Mouse (Mus musculus) gastrocnemius, adult 2 months (tissue): ENCODE data around the gene Exoc4. TPM values are rescaled to one million over a fixed set of nuclear protein-coding genes. Genes with fewer than 3 reads are reported as not detected.

ENCODE experiments used
- DNase-seq: peaks from one replicate; pipeline ENCODE4 v3.0.0; 2022
- H3K27ac ChIP-seq: fragments of 200-600 bp; 2 replicates; pipeline ENCODE4 v1.8.1; 2022; ENCODE audit warnings: mild to moderate bottlenecking
- H3K4me3 ChIP-seq: fragments of 200-600 bp; 2 replicates; pipeline ENCODE4 v1.8.1; 2022; ENCODE audit warnings: mild to moderate bottlenecking, moderate library complexity
- CTCF ChIP-seq: fragments of 200-600 bp; IDR thresholded peaks from 2 replicates; pipeline ENCODE4 v1.8.1; 2022; ENCODE audit warnings: antibody characterized with exemption, mild to moderate bottlenecking, moderate library complexity
- intact Hi-C: fragments of 180-260 bp; cut with DNase I; formaldehyde crosslinking; loops from one replicate; pipeline ENCODE4 v1.15.1; 2025
- total RNA-seq, 2 experiments: library from RNA; stranded (reverse); gene quantifications; 2 replicates each; pipeline ENCODE4 v1.2.3; 2021

The Exoc4 gene
- total RNA-seq, 2 experiments from 2014 or later: 43.6 to 51.4 TPM

GRCm38 (mm10) chr6:33515391-33515790, 266.5 kb downstream of the Exoc4 start:
- H3K27ac ChIP-seq: peak overlapping the region; percentile 0; the same call in 1 of the 2 replicates
- intact Hi-C loops: no loop called here
- no peak overlapping the region for H3K4me3 ChIP-seq
- no peak for DNase-seq
- TF ChIP-seq CTCF: no peak

DNA sequence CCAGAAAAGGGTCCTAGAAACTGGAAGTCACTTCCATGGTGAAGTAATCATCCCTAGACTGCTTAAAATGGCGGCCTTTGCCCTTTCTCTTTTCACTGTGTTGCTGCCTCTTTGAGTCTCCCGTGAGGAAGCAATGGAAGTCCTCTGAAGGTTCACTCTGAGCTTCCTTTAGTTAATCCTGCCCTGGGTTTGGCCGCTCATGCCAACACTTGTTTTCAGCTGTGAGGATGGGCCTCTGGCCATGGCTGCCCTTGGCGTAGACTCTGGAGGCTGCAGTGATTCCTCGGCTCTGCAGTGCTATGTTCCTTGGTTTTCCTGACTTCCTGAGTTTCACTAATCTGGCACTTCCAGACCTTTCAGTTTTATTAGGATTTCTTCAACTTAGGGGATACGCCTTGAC, 267.9 kb downstream of the Exoc4 start:
- peak; percentile 36 for DNase-seq
- intact Hi-C loops: no loop called here
- Histone ChIP-seq H3K4me3 (no peak overlapping the region), H3K27ac (peak overlapping the region; percentile 21; the same call in 1 of the 2 replicates)
- no peak for TF ChIP-seq CTCF

- Histone ChIP-seq H3K4me3 (no peak overlapping the region), H3K27ac (no peak overlapping the region)
- no peak for DNase-seq
- intact Hi-C loops: no loop called here
- no peak for TF ChIP-seq CTCF
Observed at GRCm38 (mm10) chr6:33517890-33518410, 269.1 kb downstream of the Exoc4 start.

DNA sequence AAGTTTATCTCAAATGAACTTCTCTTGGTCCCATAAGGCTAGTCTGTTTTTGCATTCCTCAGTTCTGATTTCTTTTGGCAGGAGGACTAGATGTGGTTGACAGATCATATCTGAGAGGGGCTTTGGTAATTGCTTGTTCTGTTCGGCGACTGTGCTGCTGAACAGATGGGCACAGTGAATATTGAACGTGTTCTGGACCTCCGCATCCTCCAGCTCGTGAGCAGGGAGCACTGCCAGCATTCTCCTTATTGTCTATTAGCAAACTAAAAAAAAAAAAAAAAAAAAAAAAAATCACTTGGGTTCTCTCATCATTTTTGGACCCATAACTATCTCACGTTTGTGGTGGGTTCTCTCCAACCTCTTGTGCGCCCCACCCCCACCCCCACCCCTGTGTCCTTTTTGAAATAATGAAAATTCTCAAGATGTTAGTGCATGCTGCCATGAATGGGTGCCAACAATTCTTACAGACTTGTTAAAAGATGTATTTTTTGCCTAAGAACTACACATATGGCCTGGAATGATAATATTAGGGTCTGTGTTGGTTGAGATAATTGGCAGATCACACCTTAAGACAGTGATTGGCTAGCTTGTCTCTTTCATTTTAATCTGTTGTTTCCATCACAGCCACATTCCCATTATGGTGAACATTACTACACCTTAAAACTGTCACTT, 276.9 kb downstream of the Exoc4 start:
- Histone ChIP-seq H3K27ac (no peak overlapping the region), H3K4me3 (no peak overlapping the region)
- no peak for TF ChIP-seq CTCF
- no peak for DNase-seq
- intact Hi-C loops: no loop called here

DNA sequence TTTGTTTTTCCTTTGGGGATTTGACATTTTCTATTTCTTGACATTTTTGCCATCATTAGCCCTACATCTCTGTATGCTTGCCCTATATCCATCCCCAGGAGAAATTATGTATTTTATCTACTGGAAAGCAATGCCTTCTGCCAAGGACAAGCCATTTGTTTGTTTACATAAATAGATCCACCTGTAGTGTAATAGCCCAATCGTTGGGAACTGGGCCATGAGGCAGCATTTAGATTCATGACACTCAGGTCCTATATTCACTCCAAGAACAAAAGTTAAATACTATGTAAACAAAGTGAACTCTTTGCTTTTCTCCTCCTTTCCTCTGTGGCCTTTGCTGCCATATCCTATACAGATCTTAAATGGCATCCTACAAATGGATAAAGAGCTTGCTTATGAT, 291.5 kb downstream of the Exoc4 start:
- H3K4me3 ChIP-seq: no peak overlapping the region
- TF ChIP-seq CTCF: no peak
- no peak for DNase-seq
- H3K27ac ChIP-seq: no peak overlapping the region
- intact Hi-C loops: no loop called here

DNA sequence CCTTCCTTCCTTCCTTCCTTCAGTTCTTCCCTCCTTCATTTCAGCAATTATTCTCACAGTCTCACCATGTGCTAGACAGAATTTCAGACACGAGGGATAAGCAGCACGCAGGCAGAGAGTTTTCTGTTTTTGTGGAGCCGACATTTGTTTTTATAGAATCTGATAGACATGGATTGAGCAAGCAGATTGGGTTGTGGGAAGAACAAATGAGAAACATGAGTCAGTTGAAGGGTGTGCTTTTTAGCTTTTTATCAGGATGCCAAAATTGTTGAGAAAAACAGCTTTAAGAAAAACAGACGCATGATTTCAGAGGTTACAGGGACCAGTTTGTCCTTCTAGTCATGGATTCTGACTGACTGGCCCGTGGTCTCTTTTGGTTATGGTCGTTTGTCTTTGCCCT, 293.8 kb downstream of the Exoc4 start:
- TF ChIP-seq CTCF: no peak
- Histone ChIP-seq H3K27ac (no peak overlapping the region), H3K4me3 (no peak overlapping the region)
- intact Hi-C loops: no loop called here
- no peak for DNase-seq

DNA sequence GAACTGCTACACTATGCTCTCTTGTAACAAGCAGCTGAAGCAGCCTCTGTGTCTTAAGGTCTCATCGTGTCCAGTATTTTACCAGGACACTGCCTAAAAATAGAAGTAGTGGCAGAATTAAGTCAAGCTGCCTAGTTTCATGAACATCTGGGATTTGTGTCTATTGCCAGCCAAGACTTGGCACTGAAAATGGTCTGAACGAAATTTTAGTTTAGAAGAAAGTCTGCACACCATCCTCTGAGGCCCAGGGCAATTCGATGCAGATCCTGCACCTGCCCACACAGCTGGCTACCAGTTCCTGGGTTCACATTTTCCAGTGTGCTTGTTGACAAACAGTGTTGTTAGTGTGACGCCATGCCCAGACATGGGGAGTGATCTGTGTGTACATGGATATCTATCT, 303.0 kb downstream of the Exoc4 start:
- Histone ChIP-seq H3K27ac (peak overlapping the region; percentile 16; the same call in 1 of the 2 replicates), H3K4me3 (no peak overlapping the region)
- TF ChIP-seq CTCF: no peak
- intact Hi-C loops: no loop called here
- peak; percentile 30 for DNase-seq

DNA sequence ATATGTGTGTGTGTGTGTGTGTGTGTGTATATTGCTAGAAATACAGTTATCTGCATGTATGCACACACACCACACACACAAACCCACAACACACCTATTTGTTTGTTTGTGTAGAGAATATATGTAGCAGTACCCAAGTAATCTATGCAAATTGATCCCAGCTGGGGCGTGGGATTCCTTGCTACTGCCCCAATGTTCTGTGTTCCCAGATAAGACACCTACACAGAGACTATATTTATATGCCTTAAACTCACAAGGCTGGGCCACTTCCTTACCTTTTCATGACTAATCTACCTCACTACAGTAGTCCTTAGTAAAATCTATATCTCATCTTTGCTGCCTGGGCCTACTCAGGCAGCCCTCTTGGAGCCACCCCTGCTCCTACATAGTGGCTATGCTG, 312.0 kb downstream of the Exoc4 start:
- H3K27ac ChIP-seq: no peak overlapping the region
- intact Hi-C loops: no loop called here
- TF ChIP-seq CTCF: no peak
- DNase-seq: no peak
- H3K4me3 ChIP-seq: no peak overlapping the region

GRCm38 (mm10) chr6:33561911-33562310, 313.0 kb downstream of the Exoc4 start:
- no peak for DNase-seq
- no peak overlapping the region for H3K27ac ChIP-seq
- H3K4me3 ChIP-seq: no peak overlapping the region
- intact Hi-C loops: no loop called here
- TF ChIP-seq CTCF: no peak

DNA sequence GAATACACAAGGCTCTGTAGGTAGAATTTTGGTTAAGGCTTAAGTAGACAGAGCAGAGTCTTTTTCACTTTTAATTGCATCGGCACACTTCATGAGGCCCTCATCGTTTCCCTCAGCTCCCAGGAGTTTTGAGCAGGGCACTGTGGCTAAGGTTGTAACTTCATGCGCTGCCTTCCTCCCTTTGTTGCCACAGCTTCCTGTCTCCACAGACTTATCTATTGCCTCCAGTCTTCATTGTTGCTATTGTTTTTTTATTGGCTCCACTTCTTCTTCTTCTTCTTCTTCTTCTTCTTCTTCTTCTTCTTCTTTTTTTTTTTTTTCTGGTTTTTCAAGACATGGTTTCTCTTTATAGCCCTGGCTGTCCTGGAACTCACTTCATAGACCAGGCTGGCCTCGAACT, 327.1 kb downstream of the Exoc4 start:
- Histone ChIP-seq H3K4me3 (no peak overlapping the region), H3K27ac (no peak overlapping the region)
- DNase-seq: no peak
- intact Hi-C loops: no loop called here
- no peak for TF ChIP-seq CTCF

DNA sequence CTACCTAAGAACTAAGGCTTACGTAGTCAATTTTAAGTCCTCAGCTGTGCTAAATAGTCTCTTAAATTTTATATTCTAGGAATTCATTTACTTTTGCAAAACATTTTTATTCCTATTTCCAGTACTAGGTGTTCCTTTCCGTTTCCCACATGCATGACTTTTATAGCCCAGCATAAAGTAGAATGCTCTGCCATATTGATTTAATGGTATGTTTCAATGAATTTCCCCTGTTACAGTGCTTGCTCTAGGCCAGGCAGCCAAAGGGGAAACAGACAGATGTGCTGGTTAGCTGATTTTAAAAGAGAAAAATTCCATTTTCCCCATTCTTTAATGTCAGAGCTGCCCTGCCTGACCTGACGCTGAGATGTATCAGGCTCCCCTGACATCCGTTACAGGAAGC, 359.6 kb downstream of the Exoc4 start:
- TF ChIP-seq CTCF: no peak
- Histone ChIP-seq H3K4me3 (no peak overlapping the region), H3K27ac (no peak overlapping the region)
- DNase-seq: no peak
- intact Hi-C loops: no loop called here

DNA sequence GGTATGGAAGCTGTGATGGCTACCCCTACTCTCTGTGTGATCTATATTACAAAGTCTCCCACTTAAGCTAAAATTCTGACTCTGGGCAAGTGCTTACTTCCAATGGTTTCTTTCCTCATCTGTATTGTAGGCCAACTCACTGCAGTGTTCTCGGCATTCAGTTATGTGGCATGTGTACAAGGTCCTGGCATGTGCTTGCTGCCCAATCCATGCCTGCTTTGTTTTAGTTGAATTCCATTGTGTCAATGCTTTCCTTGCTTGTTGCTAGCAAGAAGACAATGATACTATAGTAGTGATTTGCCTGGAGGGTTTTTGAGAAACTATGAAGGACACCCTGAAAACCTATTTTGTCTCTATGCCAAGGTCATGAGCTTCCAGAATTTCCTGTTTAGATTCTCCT, 365.1 kb downstream of the Exoc4 start:
- TF ChIP-seq CTCF: no peak
- H3K4me3 ChIP-seq: no peak overlapping the region
- intact Hi-C loops: no loop called here
- H3K27ac ChIP-seq: no peak overlapping the region
- no peak for DNase-seq

- no peak for TF ChIP-seq CTCF
- intact Hi-C loops: no loop called here
- no peak overlapping the region for H3K4me3 ChIP-seq
- no peak overlapping the region for H3K27ac ChIP-seq
- DNase-seq: no peak
Observed at GRCm38 (mm10) chr6:33618590-33618989, 369.7 kb downstream of the Exoc4 start.

DNA sequence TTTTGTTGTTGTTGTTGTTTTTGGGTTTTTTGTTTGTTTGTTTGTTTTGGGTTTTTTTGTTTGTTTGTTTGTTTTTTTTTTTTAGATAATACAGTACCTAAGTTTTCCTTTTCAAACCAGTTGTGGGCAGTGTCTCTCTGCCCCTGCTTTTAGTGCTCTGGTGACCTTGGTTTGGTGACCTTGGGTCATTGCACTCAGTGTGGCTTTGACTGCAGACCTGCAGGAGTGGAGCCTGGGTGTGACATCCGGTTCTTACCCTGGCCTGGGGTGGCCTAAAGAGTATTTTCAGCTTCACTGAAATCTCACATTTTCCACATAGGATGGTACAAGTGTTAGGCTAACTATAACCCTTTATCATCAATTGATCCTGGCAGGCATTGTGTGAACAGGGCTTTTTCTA, 371.8 kb downstream of the Exoc4 start:
- no peak overlapping the region for H3K27ac ChIP-seq
- no peak overlapping the region for H3K4me3 ChIP-seq
- TF ChIP-seq CTCF: no peak
- intact Hi-C loops: no loop called here
- DNase-seq: no peak
